Mouse (Mus musculus): ENCODE measurements around the gene Tspyl4. TPM values are rescaled to one million over a fixed set of nuclear protein-coding genes. Genes with fewer than 3 reads are reported as not detected.
A peak's percentile ranks its signal among the peaks of the same experiment; 100 is the strongest.

Tspyl4 gene
- polyA plus RNA-seq, 1 experiment from 2014 or later = 22.9 TPM

- Histone ChIP-seq H3K27ac (peak overlapping the region; percentile 84), H3K4me1 (peaks cover 31% of the 10 kb centered on the region)
These were observed 925 bp downstream of the Tspyl4 start for GRCm38 (mm10) chr10:34297980-34298753.

GRCm38 (mm10) chr10:34300368-34300767 is 3.1 kb downstream of the Tspyl4 start:
- WGBS = 49% methylated on average over 5 of the region's 5 CpGs
- 0 out of 2 replicates have a peak, but pooled peaks cover 2% of the 10 kb centered on the region for H3K36me3 ChIP-seq
- no peaks in the 10 kb centered on the region for H3K9me3 ChIP-seq (replicated peaks)
- peaks cover 31% of the 10 kb centered on the region for H3K4me1 ChIP-seq
- no peaks in the 10 kb centered on the region for H3K27me3 ChIP-seq (ENCODE audit: low read depth, poor library complexity, severe bottlenecking)
- peak overlapping the region; percentile 24; the same call in 1 of the 2 replicates for H3K4me3 ChIP-seq
- DNase-seq (ENCODE audit: low spot score) = no peak
- H3K27ac ChIP-seq = peak overlapping the region; percentile 14; the same call in 1 of the 2 replicates

More at GRCm38 (mm10) chr10:34297980-34298753, 925 bp downstream of the Tspyl4 start:
- Histone ChIP-seq H3K27me3 (ENCODE audit: low read depth, poor library complexity, severe bottlenecking) (no peaks in the 10 kb centered on the region), H3K4me3 (peak overlapping the region; percentile 76), H3K9me3 (replicated peaks) (no peaks in the 10 kb centered on the region), H3K36me3 (0 out of 2 replicates have a peak, but pooled peaks cover 2% of the 10 kb centered on the region)
- WGBS = 45% methylated on average over 25 of the region's 25 CpGs
- no peak for DNase-seq (ENCODE audit: low spot score)

- H3K4me3 ChIP-seq = no peak overlapping the region
- no peaks in the 10 kb centered on the region for H3K4me1 ChIP-seq
- H3K36me3 ChIP-seq = 0 out of 2 replicates have a peak, but pooled peaks cover 2% of the 10 kb centered on the region
- H3K9me3 ChIP-seq (replicated peaks) = no peaks in the 10 kb centered on the region
- no peak overlapping the region for H3K27ac ChIP-seq
- no peaks in the 10 kb centered on the region for H3K27me3 ChIP-seq (ENCODE audit: low read depth, poor library complexity, severe bottlenecking)
- DNase-seq (ENCODE audit: low spot score) = no peak
These were observed 9.8 kb downstream of the Tspyl4 start for GRCm38 (mm10) chr10:34307070-34307469.

- WGBS = 89% methylated on average over 9 of the region's 9 CpGs
- no peak for DNase-seq (ENCODE audit: low spot score)
- H3K4me3 ChIP-seq = no peak overlapping the region
- no peak overlapping the region for H3K27ac ChIP-seq
- no peaks in the 10 kb centered on the region for H3K36me3 ChIP-seq
- peaks cover 11% of the 10 kb centered on the region; the same call in 1 of the 2 replicates for H3K4me1 ChIP-seq
- H3K27me3 ChIP-seq (ENCODE audit: low read depth, poor library complexity, severe bottlenecking) = no peaks in the 10 kb centered on the region
- H3K9me3 ChIP-seq (replicated peaks) = no peaks in the 10 kb centered on the region
These were observed 12.9 kb downstream of the Tspyl4 start for GRCm38 (mm10) chr10:34309915-34310685.

- H3K9me3 ChIP-seq (replicated peaks) = no peaks in the 10 kb centered on the region
- H3K4me1 ChIP-seq = peaks cover 34% of the 10 kb centered on the region
- WGBS = 51% methylated on average over 3 of the region's 3 CpGs
- no peaks in the 10 kb centered on the region for H3K36me3 ChIP-seq
- no peak overlapping the region for H3K4me3 ChIP-seq
- H3K27me3 ChIP-seq (ENCODE audit: low read depth, poor library complexity, severe bottlenecking) = no peaks in the 10 kb centered on the region
- no peak for DNase-seq (ENCODE audit: low spot score)
- H3K27ac ChIP-seq = no peak overlapping the region
These were observed 15.3 kb downstream of the Tspyl4 start for GRCm38 (mm10) chr10:34312536-34312935.

- DNase-seq (ENCODE audit: low spot score) = peak; percentile 42
- WGBS = 3% methylated on average over 3 of the region's 3 CpGs
- H3K27ac ChIP-seq = peak overlapping the region; percentile 79
These were observed 19.5 kb downstream of the Tspyl4 start for GRCm38 (mm10) chr10:34316571-34317216.

GRCm38 (mm10) chr10:34317217-34317606 is 20.0 kb downstream of the Tspyl4 start:
- DNase-seq (ENCODE audit: low spot score) = no peak
- H3K4me3 ChIP-seq = 0 out of 2 replicates have a peak overlapping the region, but pooled peaks have one; percentile 22
- 27% methylated on average over 2 of the region's 2 CpGs for WGBS
- peaks cover 36% of the 10 kb centered on the region for H3K4me1 ChIP-seq
- H3K27ac ChIP-seq = no peak overlapping the region; the same call in 1 of the 2 replicates
- no peaks in the 10 kb centered on the region for H3K27me3 ChIP-seq (ENCODE audit: low read depth, poor library complexity, severe bottlenecking)
- H3K9me3 ChIP-seq (replicated peaks) = no peaks in the 10 kb centered on the region
- H3K36me3 ChIP-seq = no peaks in the 10 kb centered on the region

More at GRCm38 (mm10) chr10:34316571-34317216, 19.5 kb downstream of the Tspyl4 start:
- Histone ChIP-seq H3K4me1 (peaks cover 36% of the 10 kb centered on the region), H3K27me3 (ENCODE audit: low read depth, poor library complexity, severe bottlenecking) (no peaks in the 10 kb centered on the region), H3K9me3 (replicated peaks) (no peaks in the 10 kb centered on the region), H3K4me3 (peak overlapping the region; percentile 22; the same call in 1 of the 2 replicates), H3K36me3 (no peaks in the 10 kb centered on the region)

- Histone ChIP-seq H3K4me3 (no peak overlapping the region), H3K9me3 (replicated peaks) (no peaks in the 10 kb centered on the region), H3K4me1 (peaks cover 18% of the 10 kb centered on the region), H3K27me3 (ENCODE audit: low read depth, poor library complexity, severe bottlenecking) (no peaks in the 10 kb centered on the region), H3K36me3 (no peaks in the 10 kb centered on the region), H3K27ac (no peak overlapping the region)
- DNase-seq (ENCODE audit: low spot score) = no peak
- WGBS = 80% methylated on average over 2 of the region's 2 CpGs
These were observed 23.6 kb downstream of the Tspyl4 start for GRCm38 (mm10) chr10:34320809-34321208.

- no peak overlapping the region for H3K4me3 ChIP-seq
These were observed 29.5 kb downstream of the Tspyl4 start for GRCm38 (mm10) chr10:34326701-34327100.

GRCm38 (mm10) chr10:34327144-34327543 is 29.9 kb downstream of the Tspyl4 start:
- H3K27ac ChIP-seq = no peak overlapping the region
- WGBS = 54% methylated on average over 5 of the region's 5 CpGs
- no peaks in the 10 kb centered on the region for H3K27me3 ChIP-seq (ENCODE audit: low read depth, poor library complexity, severe bottlenecking)
- no peaks in the 10 kb centered on the region for H3K36me3 ChIP-seq
- H3K9me3 ChIP-seq (replicated peaks) = no peaks in the 10 kb centered on the region
- DNase-seq (ENCODE audit: low spot score) = no peak
- no peak overlapping the region for H3K4me3 ChIP-seq
- H3K4me1 ChIP-seq = no peaks in the 10 kb centered on the region

More at GRCm38 (mm10) chr10:34326701-34327100, 29.5 kb downstream of the Tspyl4 start:
- Histone ChIP-seq H3K9me3 (replicated peaks) (no peaks in the 10 kb centered on the region), H3K4me1 (no peaks in the 10 kb centered on the region), H3K27me3 (ENCODE audit: low read depth, poor library complexity, severe bottlenecking) (no peaks in the 10 kb centered on the region), H3K36me3 (no peaks in the 10 kb centered on the region), H3K27ac (no peak overlapping the region)
- DNase-seq (ENCODE audit: low spot score) = no peak
- WGBS = 27% methylated on average over 4 of the region's 4 CpGs

- no peaks in the 10 kb centered on the region for H3K36me3 ChIP-seq
- H3K27me3 ChIP-seq (ENCODE audit: low read depth, poor library complexity, severe bottlenecking) = no peaks in the 10 kb centered on the region
- H3K9me3 ChIP-seq (replicated peaks) = no peaks in the 10 kb centered on the region
- no peaks in the 10 kb centered on the region for H3K4me1 ChIP-seq
- WGBS = 4% methylated on average over 2 of the region's 2 CpGs
- peak; percentile 33 for DNase-seq (ENCODE audit: low spot score)
- H3K27ac ChIP-seq = no peak overlapping the region
- no peak overlapping the region for H3K4me3 ChIP-seq
These were observed 31.1 kb downstream of the Tspyl4 start for GRCm38 (mm10) chr10:34328310-34328709.

- 86% methylated on average over 6 of the region's 6 CpGs for WGBS
- Histone ChIP-seq H3K27me3 (ENCODE audit: low read depth, poor library complexity, severe bottlenecking) (no peaks in the 10 kb centered on the region), H3K27ac (no peak overlapping the region), H3K4me3 (no peak overlapping the region), H3K36me3 (no peaks in the 10 kb centered on the region), H3K9me3 (replicated peaks) (no peaks in the 10 kb centered on the region), H3K4me1 (no peaks in the 10 kb centered on the region)
- DNase-seq (ENCODE audit: low spot score) = no peak
These were observed 43.8 kb downstream of the Tspyl4 start for GRCm38 (mm10) chr10:34341014-34341413.
